Mouse (Mus musculus): ENCODE measurements around the gene Sgo1.

Gene Sgo1

DNA sequence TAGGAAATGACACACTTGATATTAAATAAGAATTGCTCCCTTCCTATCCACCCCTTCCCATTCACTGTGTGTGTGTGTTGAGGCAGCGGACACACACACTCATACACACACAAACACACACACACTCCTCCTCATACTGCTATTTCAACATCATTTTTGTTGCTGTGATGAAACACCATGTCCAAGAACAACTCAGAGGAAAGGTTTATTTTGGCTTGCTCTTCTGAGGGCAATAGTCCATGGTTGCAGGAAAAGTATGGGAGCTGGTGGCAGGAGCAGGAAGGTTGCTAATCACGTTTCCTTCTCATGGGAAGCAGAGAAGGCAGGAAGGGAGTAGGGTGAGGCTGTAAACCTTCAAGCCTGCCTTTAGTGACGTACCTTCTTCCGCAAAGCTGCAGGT is 45.8 kb downstream of the Sgo1 start:
- DNase-seq, result no peak

GRCm38 (mm10) chr17:53631344-53631743 is 57.8 kb downstream of the Sgo1 start:
- DNase-seq, result no peak

GRCm38 (mm10) chr17:53628131-53628530 is 61.0 kb downstream of the Sgo1 start:
- no peak for DNase-seq

DNA sequence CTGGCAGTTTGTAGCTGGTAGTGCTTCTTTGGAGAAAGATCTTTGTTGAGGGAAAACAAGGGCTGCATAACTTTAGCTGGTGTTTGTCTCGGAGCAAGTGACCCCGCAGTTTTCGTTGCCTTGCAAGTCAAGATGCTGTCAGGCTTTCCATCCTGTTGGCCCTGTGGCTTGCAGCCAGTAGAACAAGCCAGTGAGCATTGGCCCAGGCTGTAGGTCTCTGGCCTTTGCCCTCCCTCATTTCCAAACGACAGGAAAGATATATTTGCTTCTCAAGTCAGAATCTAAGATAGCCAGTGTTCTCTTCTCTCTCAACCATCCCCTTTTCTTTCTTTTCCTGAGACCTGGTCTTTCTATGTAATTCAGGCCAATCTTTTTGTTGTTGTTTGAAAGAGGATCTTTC is 61.6 kb downstream of the Sgo1 start:
- DNase-seq, result no peak

- DNase-seq, result no peak
Observed at GRCm38 (mm10) chr17:53626160-53626559, 63.0 kb downstream of the Sgo1 start.

Measured in thymus, adult 18-20 months (tissue).